Mouse (Mus musculus) right cerebral cortex, postnatal 14 days (tissue): ENCODE measurements around the gene Bicdl1.

Experiments used
- DNase-seq: peaks from one replicate; pipeline ENCODE4 v3.0.0; 2022

Gene Bicdl1

DNA sequence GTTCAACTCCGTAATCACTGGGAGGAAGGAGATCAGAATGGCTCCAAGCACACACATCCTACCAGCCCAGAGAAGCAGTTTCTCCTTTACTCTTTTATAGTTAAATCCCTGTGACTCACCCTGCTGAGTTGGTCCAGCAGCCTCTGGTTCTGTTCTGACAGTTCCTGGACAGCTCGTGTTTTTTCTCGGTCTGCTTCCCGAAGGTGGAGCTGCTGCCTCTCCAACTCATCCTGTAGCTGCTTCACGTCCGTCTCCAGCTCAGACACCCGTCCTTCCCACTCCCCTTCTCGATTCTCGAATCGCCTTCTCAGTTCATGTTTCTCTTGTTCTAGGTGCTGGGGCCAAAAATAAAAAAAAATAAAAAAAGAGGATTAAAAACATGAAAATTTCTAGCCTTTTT, 7.0 kb downstream of the Bicdl1 start:
- no peak for DNase-seq

DNA sequence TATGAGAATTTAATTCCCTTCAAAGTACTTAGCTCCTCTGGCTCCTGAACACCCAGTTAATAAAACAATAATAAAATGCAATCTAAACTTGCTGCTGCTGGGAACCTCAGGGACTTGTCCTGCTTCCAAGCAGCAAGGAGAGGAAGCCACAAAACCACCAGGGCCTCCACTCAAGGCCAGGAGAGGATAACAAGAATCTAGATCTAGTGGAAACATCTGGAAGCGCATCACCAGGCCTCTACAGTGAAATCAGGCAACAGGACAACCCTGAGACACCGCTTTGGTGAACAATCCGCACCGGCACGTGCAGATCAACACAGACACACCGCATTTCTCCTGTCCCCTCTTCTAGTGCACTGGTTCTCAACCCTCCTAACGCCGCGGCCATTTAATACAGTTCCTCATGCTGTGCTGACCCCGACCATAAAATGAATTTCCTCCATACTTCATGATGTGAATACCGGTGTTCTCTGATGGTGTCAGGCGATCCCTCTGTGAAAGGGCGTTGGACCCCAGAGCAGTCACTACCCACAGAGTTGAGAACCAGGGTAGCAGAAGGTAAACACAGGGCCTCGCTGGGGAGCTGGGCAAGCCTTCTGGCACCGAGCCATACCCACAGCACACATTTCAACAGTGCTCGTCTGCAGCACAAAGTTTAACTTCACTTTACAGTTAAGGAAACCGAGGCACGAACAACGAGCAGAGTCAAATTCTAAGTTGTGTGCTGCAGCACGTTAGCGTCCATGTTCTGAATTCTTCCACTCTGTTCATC, 9.0 kb downstream of the Bicdl1 start:
- no peak for DNase-seq

DNA sequence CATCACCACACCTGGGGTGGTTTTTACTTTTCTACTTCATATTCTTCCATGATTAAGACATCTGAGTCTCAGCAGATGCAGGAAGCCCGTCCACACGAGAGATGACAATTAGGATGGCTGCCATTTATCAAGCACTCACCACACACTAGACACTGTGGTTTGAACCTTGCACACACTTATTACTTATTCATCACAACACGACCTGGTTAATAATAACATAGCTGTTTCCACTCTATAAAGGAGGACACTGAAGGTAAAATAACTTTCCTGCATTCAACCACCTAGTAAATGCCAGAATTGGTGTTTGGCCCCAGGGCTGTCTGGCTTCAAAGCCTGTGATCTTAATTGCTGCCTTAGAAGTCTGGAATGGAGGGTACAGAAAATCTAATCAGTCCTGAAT, 10.7 kb downstream of the Bicdl1 start:
- DNase-seq, result no peak

DNA sequence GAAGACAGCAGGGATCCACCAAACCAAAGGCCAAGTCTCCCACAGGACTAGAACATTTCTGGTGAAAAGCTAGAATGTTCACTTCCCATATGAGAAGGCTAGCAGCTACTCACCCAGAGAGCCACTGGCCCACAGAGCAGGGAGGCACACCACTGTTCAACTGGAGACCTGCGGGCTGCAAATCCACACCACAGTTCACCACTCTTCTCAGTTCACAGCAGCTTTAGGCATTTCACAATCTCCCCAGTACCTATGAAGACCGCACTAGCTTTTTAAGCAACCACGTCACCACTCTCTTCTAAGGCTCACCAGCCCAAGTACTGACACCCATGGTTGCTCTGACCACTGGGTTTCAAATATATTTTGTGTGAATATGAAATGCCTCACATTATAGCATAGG, 13.7 kb downstream of the Bicdl1 start:
- no peak for DNase-seq

DNA sequence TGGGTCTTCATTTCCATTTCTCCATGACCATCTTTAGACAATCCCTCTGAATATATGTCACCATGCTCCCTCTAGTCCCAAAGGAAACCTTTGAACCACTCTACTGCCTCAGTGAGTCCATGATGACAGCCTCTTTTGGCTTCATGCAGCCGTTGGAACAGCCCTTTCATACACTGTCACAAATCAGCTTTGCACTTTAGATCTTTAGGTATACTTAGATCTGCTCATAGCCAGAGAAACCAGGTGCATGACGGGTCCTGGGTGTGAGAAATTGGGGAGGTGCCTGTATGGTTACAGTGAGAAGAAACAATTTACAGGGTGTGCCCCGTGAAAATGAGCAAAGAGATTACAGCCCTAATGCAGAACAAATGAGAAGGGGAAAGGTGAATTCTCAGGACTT, 14.3 kb downstream of the Bicdl1 start:
- no peak for DNase-seq

DNA sequence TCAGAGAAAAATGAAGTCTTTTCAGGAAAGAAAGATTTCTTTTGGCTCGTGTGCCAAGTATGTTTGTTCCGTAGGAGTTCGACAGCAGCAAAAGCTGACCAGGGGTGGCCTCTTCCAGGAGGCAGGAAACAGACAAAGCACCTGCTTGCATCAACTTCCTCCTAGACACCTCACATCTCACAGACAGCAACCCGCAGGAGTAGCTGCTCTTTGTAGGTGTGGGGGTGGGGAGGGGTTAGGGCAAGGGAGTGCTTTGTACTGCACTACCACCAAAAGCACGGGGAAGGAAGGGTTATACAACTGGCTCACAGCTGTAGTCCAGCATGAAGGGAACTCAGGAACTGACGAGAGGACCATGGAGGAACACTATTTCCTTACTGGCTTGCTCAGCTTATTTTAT, 15.0 kb downstream of the Bicdl1 start:
- no peak for DNase-seq

DNA sequence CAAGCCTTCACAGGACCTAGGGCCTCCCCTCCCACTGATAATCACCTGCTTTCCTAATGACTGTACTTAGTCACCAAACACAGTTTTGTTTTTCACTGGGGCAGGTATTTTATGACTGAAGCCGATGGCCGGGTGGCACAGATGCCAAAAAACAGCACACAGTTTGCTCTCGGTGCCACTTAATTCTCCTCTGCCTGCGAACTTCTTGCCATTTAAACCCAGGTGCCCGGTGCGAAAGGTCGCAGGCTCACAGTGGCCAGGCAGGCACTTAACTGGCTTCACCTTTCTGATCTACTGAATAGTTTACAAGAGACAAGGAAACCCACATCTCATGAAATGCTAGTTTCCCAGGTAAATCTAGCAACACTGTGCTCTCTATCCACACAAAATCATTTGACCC, 16.7 kb downstream of the Bicdl1 start:
- DNase-seq, result no peak

DNA sequence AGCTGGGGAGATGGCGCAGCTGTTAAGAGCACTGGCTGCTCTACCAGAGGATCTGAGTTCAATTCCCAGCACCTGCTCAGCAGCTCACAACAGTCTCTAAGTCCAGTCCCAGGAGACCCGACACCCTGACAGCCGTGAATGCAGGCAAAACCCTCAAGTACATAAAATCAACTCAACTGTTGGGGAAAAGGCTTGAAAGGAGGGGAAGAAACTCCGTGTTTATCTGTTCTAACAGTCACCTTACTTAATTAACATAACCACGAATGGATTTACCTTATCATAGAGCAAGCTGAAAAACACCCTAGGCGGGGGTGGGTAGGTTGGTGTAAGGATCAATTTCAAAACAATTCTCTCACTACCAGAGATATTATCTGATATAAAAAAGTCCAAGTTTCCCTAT, 18.9 kb downstream of the Bicdl1 start:
- DNase-seq, result no peak

DNA sequence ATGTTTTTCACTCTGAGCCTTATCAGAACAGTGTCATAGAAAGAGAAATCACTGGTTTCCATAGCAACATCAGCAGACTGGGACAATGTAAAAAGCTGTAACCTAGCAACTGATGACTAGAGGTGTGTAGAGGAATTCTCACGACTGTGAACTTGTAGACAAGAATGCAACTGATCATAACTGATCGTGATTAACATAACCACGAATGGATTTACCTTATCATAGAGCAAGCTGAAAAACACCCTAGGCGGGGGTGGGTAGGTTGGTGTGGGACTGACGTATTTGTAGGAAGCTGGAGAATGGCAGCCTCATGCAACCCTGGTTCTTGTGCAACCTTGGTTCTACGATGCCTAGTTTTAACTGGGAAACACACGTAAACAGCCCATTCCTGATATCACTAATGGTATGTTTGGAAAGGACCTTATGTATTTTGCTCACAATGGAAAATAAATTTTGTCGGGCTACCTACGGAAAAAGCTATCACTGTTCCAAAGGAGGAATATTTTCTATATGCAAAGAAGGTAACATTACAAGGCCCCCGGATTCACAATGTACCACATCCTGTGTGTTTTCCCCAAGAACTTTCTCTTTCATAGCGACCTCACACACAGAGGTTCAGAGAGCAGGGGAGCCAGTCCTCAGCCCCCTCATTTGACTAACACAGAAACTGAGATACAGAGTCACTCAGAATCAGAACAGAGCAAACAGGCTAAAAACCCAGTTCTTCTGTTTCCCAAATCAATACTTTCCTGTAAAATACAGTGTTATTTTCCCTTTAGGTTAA, 19.6 kb downstream of the Bicdl1 start:
- no peak for DNase-seq

DNA sequence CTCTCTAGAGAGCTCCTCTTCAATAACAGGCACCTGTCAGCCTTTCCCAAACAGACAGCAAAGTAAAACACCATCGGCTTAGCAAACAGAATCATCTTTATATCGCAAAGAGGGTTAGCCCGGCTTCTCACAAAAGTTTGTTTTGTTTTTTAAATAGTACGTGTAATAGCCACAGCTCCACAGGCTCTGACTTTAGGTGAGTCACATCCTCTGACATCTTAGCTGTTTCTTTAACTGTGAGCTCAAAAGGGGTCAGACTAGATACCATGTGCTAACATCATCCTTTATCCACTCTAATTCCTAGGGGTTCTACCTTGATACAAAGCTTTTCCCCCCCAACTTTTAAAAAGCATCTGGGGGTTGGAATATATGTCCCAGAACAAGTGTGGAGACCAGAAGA, 21.2 kb downstream of the Bicdl1 start:
- DNase-seq, result no peak

DNA sequence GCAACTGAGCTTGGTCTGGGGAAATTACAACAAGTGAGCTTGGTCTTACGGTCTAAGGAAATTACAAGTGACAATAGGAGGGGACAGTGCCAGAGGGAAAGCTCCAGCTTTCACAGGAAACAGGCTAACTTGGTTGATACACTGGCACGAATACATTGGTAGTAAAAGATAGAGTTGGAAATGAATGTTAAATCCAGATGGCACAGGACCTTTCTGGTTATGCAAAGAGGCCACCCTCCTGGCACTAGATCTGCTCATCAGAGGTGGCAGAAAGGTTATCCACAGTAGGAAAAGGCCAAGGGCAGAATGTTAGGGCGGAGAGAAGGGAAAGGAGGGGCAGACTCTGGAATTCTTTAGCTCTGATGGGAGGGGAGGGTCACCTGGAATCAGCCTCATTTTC, 22.5 kb downstream of the Bicdl1 start:
- DNase-seq, result no peak

DNA sequence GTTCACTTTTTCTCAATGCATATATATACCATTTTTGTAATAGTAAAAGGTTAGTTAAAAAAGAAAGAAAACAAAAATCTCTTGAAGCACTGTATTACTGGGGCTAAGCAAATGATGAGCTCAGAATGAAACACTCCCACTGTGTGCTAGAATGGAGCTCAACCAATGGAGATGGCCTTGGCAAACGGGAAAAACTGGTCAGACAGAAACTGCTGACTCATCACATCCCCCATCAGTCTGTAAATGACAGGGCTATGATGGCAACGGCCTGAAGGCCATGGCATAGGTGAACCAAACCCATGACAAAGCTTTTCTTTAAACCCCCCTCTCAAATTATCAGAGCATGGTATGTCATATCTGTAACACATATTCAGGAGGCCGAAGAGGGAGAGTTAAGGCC, 29.4 kb downstream of the Bicdl1 start:
- no peak for DNase-seq

DNA sequence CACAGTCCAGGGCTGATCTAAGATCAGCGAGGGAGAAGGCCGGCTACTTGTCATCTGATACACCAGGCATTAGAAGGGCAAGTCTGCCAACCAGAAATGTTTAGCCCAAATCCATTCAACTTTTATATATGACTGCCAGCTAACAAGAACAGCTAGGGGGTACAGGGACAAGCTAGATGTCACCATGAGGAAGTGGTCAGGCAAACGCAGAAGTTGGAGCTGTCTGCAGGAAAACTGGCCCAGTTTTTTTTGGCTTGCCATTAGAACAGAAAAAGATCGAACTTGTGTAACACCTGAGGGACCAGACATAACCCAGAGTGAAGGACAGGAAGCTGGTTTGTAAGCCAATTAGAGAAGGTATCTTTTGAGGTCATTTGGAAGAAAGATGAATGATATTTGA, 30.2 kb downstream of the Bicdl1 start:
- no peak for DNase-seq

DNA sequence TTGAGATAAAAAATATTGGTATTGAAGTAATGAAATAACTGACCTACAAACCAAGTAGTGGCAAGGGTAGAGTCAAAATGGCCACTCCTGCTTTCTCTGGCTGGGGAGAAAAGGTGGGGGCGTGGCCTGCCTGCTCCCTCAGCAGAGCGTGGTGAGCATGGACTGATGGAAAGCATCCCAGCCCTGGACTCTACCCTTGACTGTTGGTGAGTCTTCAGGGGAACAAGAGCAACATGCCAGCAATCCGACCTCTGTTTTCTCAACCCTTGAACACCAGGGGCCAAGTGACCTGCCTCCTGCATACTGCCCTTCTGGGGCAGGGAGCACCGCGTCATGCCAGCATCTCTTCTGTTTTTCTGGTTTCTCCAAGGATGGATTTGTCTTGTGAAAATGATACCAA, 34.6 kb downstream of the Bicdl1 start:
- DNase-seq, result no peak

DNA sequence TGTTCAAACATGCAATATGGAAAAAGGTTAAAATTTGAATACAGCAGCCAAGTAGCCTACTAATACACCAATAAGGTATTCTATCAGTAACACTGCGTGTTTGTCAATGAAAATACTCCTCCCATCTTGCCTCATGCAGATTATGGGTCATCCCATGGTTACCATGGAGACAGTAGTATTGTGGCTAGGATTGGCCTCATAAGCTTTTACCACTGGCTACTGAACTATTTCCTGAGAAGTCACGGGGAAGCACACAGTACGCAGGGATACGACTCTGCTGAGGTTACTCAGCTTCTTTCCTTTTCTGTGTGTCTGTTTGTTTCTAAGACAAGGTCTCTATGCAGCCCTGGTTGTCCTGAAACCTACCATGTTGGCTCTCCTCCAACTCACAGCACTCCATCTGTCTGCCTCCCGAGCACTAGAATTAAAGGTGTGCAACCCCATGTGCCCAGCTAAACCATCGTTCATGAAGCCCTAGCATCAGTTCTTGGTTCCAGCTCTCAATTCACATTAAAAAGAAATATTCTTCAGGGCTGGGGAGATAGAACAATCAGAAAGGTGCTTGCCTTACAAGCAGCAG, 36.1 kb downstream of the Bicdl1 start:
- no peak for DNase-seq

DNA sequence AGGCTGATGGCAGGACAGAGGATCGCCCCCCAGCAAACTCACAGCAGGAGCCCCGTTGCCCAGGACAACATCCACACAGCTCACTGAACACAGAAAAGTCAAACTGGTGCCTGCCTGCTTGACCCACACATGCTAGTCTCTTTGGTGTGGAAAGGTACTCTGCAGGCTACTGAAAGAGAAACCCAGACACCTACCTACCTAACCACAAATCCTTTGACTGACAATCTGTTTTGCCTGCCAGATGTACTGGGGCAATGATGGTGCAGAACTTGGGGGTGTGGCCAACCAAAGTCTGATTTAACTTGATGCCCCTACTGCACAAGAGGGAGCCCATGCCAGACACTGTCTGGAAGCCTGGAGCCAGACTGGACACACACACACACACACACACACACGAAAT, 38.1 kb downstream of the Bicdl1 start:
- DNase-seq, result no peak

DNA sequence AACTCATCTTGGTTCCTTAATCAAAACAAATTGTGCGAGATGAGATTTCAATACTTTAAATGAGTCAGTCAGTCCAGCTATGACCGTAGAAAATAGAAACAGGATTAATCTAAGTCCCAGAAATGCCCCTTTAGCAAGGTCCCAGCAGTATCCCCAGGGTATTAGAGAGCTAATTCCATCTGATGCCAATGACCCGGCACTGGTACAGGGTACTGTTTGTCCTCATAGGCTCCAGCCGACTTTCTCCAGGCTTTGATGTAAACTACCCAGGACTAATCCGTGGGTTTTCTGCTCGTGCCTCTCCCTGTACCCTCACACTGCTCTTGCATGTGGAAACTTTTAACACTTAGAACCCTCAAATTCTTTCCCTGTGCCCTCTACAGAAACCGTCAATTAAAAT, 44.7 kb downstream of the Bicdl1 start:
- no peak for DNase-seq

DNA sequence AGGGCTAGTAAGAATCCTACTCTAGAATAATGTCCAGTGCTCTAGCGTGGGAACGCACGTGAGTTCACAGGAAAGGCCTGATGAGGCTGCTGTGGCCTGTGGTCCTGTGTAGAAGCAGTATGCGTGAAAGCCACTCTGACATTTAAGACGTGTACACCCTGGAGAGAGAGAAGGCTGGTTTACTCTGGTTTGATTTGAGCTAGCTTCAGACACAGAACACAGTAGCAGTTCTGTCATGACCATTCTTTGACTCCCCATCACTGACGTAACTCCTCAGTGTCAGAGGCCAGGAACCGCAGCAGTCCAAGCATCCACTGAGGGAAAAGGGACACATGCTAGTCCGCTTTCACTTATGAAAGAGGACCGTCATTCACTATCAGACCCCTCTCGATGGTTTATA, 46.3 kb downstream of the Bicdl1 start:
- DNase-seq, result no peak

DNA sequence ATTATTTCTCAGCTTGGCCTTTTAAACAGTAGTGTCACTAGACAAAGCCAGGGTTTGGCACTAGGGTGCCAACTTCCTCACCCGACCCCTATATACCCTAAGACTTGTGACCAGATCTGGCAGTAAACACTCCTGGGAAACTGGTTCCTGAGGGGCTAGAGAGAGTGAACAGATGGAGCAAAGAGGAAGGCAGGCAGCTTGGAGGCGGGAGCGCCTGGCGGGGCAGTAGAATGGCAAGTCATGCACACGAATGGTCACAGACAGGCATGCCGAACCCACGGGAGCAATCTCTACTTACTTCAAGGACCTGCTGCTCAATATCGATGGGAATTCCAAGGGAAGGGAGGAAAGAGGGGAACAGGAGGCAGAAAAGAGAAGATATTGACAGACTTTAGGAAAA, 59.6 kb downstream of the Bicdl1 start:
- no peak for DNase-seq

DNA sequence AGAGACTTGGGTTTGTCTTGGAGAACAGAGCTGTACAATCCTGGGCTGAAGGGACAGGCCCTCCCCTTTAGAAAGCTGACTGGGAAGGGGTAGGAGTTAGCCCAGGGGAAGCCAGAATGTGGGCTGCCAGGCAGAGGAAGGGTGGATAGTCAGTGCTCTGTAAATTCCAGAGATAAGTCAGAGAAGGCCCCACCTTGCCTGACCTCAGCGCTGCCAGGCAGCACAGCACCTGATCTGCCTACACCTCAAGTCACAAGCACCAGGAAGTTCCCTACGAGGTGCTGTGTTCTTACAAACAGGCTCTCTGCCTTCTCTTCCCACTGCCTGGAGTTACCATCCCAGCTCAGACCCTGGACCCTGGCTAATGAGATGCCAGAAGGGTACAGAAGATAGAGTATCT, 61.0 kb downstream of the Bicdl1 start:
- DNase-seq, result no peak

DNA sequence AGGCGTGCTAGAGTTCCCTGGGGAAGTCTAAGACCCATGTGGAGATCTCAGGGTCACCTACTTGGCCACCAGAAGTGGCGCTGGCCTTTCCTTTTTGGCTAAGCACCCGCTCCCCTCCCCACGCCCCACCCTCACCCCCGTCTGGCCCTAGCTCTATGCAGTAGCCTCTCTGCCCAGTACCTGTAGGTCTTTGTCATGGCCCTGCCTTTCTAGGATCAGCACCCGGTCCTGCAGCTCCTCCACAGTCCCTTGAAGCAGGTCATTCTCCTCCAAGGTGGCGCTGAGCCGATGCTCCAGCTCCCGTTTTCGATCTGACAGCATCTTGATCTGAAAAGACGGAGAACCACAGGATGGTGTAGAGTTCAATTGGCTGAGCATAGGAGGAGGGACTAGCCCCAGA, 61.4 kb downstream of the Bicdl1 start:
- DNase-seq, result no peak

DNA sequence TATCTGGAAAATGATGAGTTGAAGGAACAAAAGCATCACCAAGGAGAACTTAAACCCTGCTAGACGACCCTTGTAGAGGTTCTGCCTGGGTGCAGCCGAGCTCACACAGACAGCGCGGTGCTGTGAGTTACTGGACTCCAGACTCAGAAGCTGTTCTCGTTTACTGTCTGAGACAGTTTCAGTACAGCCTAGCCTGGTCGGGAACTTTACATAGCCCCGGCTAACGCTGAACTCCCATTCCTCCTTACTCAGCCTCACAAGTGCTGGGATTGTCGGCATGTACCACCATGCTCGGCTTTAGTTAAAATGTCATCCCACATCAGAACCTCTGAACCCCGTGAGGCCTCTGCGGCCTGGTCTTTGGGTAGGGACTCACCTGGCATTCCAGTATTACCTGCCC, 62.4 kb downstream of the Bicdl1 start:
- no peak for DNase-seq

DNA sequence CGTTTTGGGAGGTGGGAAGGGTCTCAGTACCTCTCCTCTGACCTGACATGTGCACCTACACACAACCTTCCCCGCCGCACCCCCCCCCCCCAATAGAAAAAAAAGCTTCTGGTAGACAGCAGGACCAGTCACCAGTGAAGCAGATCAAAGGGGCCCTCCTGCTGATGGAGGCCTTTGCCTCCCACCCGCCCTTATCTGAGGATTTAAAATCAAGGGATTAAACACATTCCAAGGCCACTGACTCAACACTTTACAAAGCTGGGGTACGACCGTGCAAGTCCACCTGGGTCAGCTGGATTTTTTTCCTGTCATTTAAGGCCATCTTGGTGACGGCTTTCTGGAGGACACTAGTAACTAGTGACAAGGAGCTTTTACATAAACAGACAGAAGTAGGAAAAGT, 63.5 kb downstream of the Bicdl1 start:
- no peak for DNase-seq

DNA sequence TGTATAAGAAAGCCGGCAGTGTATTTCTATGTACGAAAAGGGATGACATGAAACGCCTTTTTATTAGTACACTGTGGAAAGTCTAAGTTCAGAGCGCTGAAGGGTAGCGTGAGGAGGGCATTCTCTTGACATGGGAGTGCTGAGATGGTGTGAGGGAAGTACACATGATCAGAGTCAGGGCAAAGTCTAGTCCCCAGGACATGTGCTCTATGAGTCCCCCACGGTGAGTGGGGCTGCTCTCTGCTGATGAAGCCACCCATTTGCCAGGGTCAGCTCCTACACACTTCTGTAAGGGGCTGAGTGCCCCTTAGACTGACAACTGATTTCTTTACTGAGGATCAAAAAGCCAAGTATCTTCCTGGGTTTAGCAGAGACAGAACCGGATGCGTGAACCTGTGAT, 64.2 kb downstream of the Bicdl1 start:
- DNase-seq, result no peak
